Mouse (Mus musculus): Measurements from ENCODE around the gene Myl6b. TPM values are rescaled to one million over a fixed set of nuclear protein-coding genes. Genes with fewer than 3 reads are reported as not detected.
"Not testable (repeated sequence)": the region's sequence is repeated elsewhere in the genome, so short reads cannot be mapped to it uniquely, and the experiment has no call there.

Myl6b gene
- total RNA-seq, 1 experiment from 2014 or later = not detected

DNA sequence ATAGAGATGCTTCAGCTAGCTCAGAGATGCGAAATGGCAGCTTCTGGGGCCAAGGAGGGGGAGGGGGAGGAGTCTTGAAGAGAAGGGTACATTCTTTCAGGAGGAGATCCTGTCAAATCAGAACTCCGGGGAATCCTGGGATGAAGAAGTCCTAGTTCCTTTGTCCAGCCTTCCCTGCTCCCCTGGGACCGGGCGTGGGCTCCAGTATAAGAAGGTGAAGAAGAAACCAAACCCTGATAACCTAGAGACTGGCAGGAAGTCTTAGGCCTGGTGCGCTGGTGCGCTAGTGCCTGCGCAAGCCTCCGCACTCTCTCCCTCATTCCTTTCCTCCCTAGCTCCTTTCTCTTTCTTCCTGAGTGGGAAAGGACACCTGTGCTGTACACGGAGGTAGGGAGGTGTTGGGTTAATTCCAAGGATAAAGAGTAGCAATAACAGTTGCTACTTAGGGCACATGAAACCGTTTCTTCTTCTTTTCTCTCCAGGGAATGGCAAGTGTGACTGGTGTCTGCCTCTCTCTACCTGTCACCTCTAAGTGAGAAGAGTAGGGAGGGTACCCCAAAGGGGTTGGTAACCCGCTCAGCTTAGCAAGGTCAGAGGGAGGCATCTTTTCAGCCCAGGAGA lies 25.7 kb upstream of the Myl6b start:
- ATAC-seq (replicated peaks; ENCODE audit: insufficient number of reproducible peaks, low FRiP score, low TSS enrichment, poor library complexity, severe bottlenecking) = no peak

DNA sequence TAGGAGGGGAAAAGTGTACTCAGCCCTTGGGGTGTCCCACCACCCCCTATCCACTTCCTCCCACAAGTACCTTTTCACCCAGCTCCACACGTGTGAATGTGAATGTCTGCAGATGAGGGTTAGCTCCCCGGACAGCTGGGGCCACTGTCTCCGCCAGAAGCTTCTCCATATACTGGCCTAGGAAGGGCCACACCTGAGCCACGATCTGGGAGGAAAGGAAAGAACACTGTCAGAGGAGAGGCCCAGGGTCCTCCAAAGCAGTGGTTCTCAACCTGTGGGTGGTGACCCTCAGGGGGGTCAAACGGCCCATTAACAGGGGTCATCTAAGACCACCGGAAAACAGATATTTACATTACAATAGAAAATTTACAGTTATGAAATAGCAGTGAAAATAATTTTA lies 23.9 kb upstream of the Myl6b start:
- ATAC-seq (replicated peaks; ENCODE audit: insufficient number of reproducible peaks, low FRiP score, low TSS enrichment, poor library complexity, severe bottlenecking) = no peak

DNA sequence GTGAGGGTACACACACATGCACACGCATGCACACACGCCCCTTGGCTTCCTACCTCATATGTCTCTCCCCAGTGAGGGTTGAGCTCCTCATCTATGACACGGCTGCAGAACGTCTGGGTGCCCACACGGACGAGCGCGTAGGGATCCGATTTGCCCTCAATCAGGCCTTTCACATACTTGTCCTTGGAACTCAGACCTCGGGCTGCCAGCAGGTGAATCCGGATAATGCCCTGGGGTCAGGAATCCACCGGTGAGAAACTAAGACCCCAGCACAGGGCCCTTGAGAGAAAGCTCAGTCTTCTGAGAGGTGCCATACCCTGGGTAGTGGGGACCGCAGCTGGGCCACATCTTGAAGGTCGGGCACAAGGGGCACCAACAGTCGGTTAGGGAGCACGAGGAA lies 22.1 kb upstream of the Myl6b start:
- no peak for ATAC-seq (replicated peaks; ENCODE audit: insufficient number of reproducible peaks, low FRiP score, low TSS enrichment, poor library complexity, severe bottlenecking)

DNA sequence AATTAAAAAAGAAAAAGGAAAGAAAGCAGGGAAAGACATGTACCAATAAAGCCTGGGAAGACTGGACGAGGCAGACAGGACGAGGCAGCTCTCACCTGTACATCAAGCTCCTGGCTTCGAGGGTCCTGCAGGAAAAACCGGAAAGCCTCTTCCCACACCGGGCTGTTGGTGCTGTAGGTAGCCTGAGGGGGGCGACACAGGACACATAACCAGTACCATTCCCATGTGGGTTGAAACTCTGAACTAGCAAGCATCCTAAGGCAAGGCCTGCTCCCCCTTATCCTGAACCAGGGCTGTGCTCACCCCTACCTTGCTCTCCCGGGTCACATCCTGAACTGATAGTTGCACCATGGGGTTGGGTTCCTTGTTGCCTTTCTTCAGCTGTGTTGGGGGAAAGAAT lies 20.3 kb upstream of the Myl6b start:
- 0 out of 2 replicates have a peak, but pooled peaks have one; percentile 32 for ATAC-seq (replicated peaks; ENCODE audit: insufficient number of reproducible peaks, low FRiP score, low TSS enrichment, poor library complexity, severe bottlenecking)

DNA sequence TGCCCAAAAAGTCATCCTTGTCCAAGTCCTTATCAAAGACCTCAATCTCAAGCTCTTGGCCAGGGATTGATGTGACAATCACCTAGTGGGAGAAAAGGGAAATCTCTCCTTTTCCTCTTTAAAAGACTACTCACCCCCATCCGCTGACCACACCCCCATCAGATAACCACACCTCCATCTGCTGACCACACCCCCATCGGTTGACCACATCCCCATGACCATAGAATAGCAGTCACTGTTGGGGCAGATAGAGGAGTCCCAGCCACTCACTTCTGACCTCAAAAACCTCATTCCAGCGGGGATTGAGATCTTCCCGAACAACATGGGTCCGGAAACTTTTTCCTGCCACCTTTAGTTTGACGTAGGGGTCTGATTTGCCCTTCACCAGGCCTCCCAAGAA lies 18.2 kb upstream of the Myl6b start:
- peak; percentile 73 for ATAC-seq (replicated peaks; ENCODE audit: insufficient number of reproducible peaks, low FRiP score, low TSS enrichment, poor library complexity, severe bottlenecking)

DNA sequence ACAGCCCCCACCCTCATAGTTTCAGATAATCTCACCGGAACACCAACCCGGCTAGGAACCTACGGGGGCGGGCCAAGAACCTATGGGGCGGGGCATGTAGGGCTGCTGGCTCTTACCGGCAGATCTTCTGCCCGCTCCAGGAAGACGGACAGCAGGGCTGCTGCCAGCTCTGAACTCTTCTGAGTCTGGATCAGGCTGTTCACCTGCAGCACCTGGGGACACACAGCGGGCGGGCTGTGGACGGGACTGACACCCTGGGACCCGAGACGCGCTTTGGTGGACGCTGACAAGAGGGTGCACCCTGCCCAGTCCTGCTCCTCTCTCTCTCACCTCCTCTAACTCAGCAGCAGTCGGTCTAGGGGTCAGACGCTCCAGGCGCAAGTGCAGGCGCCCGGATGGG lies 17.5 kb upstream of the Myl6b start:
- ATAC-seq (replicated peaks; ENCODE audit: insufficient number of reproducible peaks, low FRiP score, low TSS enrichment, poor library complexity, severe bottlenecking) = no peak

DNA sequence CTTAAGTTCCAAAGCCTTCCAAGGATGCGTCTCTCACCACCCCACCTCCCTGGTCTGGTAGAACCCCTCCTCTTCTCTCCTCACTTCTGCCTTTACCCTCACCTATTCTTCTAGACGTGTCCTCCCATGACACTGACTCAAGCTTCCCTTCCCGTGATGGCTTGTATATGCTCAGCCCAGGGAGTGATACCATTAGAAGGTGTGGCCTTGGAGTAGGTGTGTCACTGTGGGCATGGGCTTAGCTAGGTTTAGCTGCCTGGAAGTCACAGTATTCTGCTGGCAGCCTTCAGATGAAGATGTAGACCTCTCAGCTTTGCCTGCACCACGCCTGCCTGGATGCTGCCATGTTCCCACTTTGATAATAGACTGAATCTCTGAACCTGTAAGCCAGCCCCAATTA lies 16.6 kb upstream of the Myl6b start:
- ATAC-seq (replicated peaks; ENCODE audit: insufficient number of reproducible peaks, low FRiP score, low TSS enrichment, poor library complexity, severe bottlenecking) = no peak

DNA sequence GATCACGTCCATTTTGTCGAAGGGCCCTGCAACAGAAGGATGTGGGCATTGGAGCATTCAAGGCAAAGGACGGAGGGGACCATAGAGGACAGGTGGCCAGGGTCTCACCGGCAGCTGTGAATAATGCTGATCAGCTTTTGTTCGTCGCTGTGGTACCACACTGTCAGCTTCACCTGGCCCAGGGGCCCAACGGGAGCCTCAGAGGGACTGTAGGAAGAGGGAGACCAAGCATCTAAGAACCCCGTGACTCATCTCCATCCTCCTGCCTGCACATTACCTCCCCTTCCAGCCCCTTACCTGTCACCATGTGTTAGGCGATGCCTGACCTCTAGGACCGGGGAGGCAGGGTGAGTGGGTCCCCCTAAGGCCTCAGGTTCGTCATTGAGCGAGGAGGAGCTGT lies 13.3 kb upstream of the Myl6b start:
- no peak for ATAC-seq (replicated peaks; ENCODE audit: insufficient number of reproducible peaks, low FRiP score, low TSS enrichment, poor library complexity, severe bottlenecking)

DNA sequence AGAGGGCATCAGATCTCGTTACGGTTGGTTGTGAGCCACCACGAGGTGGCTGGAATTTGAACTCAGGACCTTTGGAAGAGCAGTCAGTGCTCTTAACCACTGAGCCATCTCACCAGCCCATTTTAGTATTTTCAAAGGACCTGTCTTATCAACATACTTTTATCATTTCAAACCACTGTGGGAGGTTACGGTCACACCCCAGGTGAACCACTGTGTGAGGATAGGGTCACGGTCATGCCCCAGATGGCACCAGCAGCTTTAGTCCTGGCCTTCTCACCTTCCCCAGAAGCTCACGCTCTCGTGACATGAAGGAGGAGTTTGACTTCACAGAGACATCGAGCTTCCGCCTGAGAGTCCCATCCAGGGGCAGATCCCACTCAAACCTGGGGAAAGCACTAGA lies 12.7 kb upstream of the Myl6b start:
- no peak for ATAC-seq (replicated peaks; ENCODE audit: insufficient number of reproducible peaks, low FRiP score, low TSS enrichment, poor library complexity, severe bottlenecking)

DNA sequence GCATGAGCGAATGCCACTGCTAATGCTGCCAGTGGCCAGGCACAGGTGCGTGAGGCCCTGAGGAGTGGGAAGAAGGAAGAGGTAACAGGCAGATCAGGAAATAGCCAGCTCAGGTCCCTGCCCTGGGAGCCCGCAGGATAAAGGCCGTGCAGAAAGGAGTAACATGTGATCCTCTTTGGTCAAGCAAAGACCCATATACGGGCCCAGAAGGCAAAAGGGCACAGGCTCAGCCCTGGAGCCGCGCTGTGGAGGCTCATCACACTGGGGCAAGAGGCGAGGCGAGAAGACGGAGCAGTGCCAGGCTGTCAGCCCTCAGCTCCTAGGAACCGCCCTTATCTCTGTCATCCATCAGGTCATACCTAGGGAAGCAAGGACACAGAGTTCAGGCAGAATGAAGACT lies 11.8 kb upstream of the Myl6b start:
- ATAC-seq (replicated peaks; ENCODE audit: insufficient number of reproducible peaks, low FRiP score, low TSS enrichment, poor library complexity, severe bottlenecking) = no peak

DNA sequence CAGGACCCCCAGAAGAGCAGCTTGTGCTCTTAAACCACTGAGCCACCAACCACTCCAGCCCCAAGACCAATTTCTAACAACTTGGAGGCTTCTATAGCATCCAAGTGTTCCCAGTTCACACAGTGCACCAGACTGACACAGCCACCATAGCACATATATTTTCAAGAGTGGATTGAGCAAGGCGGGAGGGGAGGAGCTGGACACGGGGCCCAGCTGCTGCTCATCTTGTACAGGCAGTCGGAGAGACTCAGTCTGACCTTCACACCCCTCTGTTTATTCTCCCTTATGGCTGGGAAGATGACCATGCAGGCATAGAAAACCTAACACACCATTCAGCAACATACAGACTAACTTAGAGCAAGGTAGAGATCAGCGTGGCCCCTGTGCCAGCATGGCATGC lies 11.3 kb upstream of the Myl6b start:
- ATAC-seq (replicated peaks; ENCODE audit: insufficient number of reproducible peaks, low FRiP score, low TSS enrichment, poor library complexity, severe bottlenecking) = no peak

DNA sequence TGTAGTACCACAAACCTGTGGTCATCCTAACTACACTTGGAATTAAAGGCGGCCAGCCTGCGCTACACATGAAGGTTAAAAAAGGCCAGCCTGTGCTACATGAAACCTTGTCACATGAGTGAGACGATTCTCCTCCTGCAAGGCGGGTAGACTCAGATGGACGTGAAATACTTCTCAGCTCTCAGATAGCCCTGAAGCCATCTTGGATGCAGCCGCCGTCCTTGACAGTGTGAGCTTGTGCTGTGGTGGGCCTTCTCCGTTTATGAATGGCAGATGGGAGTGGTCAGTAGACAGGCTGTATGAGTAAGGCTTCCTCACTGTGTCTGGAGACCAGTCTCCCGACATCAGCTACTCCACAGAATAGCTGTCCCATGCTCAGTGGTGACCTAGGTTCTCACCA lies 10.7 kb upstream of the Myl6b start:
- ATAC-seq (replicated peaks; ENCODE audit: insufficient number of reproducible peaks, low FRiP score, low TSS enrichment, poor library complexity, severe bottlenecking) = no peak

DNA sequence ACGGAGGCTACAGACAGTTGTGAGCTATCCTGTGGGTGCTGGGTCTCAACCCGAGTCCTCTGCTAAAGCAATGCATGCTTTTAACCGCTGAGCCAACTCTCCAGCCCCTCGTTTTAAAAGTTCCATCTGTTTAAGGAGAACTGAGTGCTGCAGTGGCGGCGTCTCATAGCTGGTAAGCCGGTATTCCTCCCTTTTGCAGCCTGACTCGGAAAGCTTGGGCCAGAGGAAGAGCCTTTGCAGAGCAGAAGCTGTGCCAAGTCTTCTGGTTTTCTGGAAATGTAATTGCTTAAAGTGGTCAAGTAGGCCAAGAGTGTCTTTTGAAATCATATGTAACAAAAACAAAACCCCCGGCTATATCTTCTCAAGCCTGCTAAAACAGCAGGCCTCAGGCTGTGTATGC lies 9.8 kb upstream of the Myl6b start:
- ATAC-seq (replicated peaks; ENCODE audit: insufficient number of reproducible peaks, low FRiP score, low TSS enrichment, poor library complexity, severe bottlenecking) = no peak

DNA sequence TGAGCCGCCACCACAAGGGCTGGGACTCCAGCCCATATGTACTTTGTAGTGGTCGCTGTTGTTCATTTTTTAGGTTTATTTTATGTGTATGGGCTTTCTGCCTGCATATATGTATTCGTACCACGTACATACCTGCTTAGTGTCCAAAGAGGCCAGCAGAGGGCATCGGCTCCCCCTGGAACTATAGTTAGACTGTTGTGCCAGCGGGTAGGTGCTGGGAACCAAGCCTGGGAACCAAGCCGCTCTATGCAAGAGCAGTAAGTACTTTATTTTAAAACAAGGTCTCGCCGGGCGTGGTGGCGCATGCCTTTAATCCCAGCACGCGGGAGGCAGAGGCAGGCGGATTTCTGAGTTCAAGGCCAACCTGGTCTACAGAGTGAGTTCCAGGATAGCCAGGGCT lies 7.5 kb upstream of the Myl6b start:
- ATAC-seq (replicated peaks; ENCODE audit: insufficient number of reproducible peaks, low FRiP score, low TSS enrichment, poor library complexity, severe bottlenecking) = no peak

DNA sequence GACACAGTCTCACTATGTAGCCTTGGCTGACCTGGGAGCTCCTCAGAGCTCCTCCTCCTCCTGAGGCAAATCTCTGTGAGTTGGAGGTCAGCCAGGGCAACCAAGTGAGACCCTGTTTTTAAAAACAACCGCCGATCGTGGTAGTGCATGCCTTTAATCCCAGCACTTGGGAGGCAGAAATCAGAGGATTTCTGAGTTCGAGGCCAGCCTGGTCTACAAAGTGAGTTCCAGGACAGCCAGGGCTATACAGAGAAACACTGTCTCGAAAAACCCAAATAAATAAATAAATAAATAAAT lies 6.8 kb upstream of the Myl6b start:
- not testable (repeated sequence) for ATAC-seq (replicated peaks; ENCODE audit: insufficient number of reproducible peaks, low FRiP score, low TSS enrichment, poor library complexity, severe bottlenecking)

DNA sequence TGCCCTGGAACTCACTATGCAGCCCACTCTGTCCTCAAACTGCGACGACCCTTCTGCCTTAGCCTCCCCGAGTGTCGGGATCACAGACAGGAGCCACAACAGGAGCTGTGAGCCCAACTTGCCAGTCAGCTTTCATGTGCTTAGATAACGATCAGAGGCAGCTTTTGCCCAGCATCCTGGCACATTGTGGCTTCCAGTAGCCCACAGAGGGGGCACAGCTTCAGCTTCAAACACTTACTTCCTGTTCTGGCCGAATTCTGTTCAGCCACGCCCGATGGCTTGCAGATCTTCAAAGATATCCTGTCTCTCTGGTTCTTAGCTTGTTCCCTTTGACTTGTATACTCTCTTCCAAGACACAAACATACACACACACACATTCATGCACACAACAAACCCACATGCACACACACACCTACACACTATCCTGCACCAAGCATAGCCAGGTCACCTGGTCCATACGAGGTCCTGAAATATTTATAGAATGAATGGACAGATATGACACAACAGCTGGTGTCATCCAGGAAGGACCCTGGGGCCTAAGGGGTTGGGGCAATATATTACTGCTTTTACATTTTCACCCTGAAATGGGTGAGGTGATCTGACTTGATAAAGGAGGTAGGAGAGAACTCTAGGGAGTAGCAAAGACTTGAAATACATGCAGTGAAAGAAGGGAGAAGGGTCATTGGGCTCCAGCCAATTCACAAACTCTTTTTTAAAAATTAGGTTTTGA lies 6.3 kb upstream of the Myl6b start:
- ATAC-seq (replicated peaks; ENCODE audit: insufficient number of reproducible peaks, low FRiP score, low TSS enrichment, poor library complexity, severe bottlenecking) = peak; percentile 90

DNA sequence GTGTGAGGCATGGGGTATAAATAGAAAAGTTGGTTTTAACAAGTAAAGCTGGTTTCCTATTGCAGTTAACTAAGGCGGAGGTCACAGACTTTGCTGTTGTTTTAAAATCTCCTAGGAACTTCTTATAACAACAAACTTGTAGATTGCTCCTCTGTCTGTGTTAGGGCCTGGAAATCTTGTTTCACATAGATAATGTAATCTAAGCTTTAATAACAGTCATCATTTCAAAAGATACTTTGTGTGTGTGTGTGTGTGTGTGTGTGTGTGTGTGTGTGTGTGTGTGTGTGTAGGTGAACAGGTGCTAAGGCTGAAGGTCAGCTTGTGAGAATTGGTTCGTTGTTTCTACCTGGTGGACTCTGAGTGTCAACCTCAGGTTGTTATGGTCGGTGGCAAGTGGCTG lies 5.5 kb upstream of the Myl6b start:
- ATAC-seq (replicated peaks; ENCODE audit: insufficient number of reproducible peaks, low FRiP score, low TSS enrichment, poor library complexity, severe bottlenecking) = no peak

DNA sequence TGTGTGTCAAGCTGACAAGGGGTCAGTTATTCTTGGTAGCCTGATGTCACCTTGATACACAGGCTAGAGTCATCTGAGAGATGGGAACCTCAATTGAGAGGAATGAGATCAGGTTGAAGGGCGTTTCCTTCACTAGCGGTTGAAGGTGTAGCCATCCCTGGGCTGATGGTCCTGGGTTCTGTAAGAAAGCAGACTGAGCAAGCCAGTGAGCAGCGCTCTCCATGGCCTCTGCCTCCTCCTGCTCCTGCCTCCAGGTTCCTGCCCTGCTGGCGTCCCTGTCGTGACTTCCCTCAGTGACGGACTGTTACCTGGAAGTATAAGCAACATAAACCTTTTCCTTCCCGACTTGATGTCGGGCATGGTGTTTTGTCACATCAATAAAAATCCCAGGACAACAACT lies 5.0 kb upstream of the Myl6b start:
- no peak for ATAC-seq (replicated peaks; ENCODE audit: insufficient number of reproducible peaks, low FRiP score, low TSS enrichment, poor library complexity, severe bottlenecking)

DNA sequence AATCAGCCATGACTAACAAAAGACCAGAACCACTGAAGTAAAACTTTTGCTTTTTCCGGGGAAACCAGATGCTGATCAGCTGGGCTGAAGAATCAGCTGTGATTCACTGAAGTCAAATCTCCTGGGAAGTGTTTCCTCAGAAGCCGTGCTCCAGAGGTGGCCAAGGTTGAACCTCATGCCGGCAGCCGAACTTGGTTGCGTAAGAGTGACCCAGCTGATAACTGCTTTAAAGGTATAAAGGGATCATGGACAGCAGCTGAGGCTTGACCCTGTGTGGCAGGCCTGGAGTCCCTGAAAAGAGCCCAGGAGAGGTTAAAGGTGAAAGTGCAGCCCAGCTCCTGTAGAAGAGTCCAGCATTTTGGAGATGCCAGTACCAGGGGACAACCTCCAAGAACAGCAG lies 3.9 kb upstream of the Myl6b start:
- no peak for ATAC-seq (replicated peaks; ENCODE audit: insufficient number of reproducible peaks, low FRiP score, low TSS enrichment, poor library complexity, severe bottlenecking)

DNA sequence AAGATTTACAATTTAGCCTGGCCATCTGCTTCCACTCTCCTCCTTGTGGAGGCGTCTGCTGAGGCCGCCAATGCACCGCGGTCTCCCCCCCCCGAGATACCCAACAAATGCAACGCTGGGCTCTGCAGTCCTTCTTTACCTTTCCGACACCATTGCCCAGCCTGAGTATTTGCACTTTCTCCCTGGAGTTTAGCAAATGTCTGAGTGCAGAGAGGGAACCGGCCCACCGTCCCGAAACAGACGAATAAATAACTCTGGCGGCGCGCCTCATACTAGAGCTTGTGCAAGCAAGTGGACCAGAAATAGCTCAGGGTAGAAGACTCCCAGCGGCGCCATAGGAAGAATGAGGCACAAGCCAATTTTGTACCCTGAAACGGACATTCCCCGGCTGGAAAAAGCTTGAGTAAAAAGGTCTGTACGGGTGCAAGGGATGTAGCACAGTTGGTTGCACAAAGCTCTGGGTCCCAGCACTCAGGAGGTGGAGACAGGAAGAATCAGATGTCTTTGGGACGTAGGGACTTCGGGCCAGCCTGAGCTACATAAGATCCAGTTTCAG lies 709 bp upstream of the Myl6b start:
- ATAC-seq (replicated peaks; ENCODE audit: insufficient number of reproducible peaks, low FRiP score, low TSS enrichment, poor library complexity, severe bottlenecking) = peak; percentile 3; the same call in 1 of the 2 replicates
